Mouse (Mus musculus) megakaryocyte progenitor cell, adult 5-6 weeks (primary cell): ENCODE results near the gene Vgll4. TPM values are rescaled to one million over a fixed set of nuclear protein-coding genes. Genes with fewer than 3 reads are reported as not detected.
A peak's percentile ranks its signal among the peaks of the same experiment; 100 is the strongest.

ENCODE experiments used
- ATAC-seq: replicated peaks from 2 replicates; pipeline ENCODE4 v1.8.0; 2016; ENCODE audit warnings: mild to moderate bottlenecking, moderate TSS enrichment, inconsistent platforms; ENCODE audit not compliant: poor library complexity
- total RNA-seq, 2 experiments: library from RNA; stranded (forward) in 1 of 2; stranded (reverse) in 1 of 2; fragments of 157-497, 149-512 nt in 1 of 2; fragments of 200-1000 nt in 1 of 2; gene quantifications; 2 replicates each; pipeline versions ENCODE4 v1.2.3 to v1.2.4; 2015 to 2017

Vgll4 gene
- total RNA-seq, 2 experiments from 2014 or later, result 14.0 to 23.1 TPM

DNA sequence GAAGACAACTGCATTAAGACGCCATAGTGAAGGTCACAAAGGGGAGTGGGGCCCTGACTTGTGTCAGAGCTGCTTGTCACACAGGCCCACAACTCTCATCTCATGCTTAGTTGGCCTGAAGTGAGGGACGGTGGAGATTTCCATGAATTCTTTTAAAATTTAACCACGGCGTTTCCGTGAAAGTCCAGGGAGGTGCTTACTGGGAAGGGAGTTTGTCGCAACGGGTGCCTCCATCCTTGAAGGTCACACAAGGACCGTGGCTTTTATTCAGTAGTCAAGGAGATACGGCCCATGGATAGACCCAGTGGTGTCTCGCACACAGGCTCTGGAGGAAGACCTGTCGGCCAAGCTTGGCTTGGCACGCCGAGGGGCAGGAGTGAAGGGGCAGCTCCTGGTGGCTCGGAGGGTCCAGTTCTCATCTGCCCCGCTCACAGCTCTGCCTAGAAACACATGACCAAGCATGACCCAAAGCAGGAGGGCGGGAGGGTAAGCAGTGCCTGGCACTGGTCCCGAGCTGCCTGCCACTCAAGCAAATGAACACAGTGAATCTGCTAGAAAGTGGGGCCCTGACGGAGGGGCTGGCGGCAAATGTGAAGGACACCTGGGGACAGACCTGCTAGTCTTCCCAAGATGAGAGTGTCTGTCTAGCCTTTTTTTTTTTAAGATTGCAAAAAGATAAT, 90.8 kb downstream of the Vgll4 start:
- no peak for ATAC-seq

DNA sequence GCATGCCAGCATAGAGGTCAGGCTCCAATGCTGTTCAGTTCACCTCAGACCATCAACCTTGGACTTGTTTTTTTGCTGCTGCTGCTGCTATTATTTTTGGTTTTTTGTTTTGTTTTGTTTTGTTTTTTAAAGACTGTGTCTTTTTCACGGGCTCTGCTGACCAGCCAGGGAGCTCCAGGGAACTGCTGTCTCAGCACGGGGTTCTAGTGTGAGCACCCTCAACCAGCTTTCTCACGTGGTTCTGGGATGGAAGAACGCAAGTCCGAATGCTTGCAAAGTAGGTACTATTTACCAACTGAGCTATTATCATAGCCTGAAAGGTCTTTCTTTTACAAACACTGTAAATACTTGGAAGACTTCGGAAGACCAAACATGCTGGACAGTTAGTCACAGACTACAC, 93.2 kb downstream of the Vgll4 start:
- ATAC-seq, result no peak

DNA sequence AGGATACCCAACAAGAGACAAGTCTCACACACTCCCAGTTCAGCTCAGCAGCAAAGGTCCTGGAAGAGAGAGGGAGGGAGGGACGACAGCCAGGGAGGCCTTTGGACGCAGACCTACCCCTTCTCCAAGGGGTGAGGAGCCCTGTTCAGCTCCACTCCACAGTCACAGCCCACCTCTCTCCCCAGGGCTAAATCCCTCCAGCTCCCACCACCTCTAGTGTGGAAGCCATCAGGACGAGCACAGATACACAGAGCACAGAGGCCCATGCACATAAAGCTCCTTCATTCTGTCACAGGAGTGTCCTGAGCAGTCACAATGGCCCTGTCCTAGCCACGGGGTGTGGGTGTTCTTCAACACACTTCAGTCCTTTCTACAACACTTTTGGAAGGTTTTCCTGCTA, 93.8 kb downstream of the Vgll4 start:
- ATAC-seq, result no peak

DNA sequence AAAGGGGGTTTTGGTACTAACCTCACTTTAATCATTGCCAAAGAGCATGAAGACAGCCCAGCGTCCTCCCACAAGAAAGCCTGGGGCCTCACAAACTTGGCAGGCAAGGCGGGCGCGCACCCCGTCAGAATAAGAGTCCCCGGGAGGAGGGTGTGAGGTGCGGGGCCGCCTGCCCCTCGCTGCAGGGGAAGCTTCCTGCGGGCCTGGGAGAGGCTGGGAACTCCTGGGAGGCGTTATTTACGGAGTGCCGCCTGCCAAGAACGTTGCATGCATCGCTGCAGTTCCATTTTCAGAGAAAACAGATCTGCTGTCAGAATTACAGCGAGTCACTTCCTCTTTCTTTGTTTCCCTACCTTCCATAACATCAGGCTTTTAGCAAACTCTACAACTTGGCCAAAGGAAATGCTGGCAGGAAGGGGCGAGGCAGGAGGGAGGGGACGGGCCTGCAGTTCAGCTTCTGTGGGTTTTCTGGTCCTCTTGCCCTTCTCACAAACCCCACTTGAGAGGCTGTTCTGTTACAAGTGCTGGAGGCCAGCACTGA, 94.7 kb downstream of the Vgll4 start:
- peak; percentile 77 for ATAC-seq

DNA sequence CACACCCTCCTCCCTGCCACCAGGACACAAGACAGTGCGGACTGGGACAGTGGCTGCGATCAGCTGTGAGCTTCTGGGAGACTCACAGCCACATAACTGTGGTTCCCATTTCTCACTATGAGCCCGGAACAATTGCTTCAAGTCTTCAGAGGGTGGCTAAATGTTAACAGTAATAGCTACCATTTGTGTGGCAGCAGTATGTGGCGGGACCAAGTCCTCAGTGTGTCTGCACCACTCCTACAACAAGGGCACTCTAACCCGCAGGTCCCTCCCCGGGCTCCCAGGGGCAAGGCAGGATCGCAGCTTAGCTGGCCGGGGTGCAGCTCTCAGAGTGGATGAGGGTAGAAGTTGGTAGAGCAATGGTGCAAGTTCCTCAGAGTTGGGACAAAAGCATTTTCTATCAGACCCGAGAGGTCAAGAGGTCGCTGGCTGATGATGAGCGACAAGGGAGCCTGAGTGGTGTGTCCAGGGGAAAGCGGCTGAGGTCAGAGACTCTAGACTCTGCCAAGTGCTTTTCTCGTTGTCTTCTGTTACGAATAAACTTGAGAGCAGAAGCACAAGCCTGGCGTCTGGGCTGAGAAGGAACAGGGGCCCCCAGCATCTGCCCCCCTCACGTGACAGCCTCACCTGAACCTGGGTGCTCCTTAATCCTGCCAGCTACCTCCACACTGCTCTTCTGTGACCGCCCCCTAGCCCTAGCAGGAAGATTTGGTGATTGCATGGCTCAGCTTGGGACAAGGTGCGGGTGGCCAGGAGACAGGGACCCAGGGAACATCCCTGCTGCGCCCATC, 95.5 kb downstream of the Vgll4 start:
- ATAC-seq, result peak; percentile 18

DNA sequence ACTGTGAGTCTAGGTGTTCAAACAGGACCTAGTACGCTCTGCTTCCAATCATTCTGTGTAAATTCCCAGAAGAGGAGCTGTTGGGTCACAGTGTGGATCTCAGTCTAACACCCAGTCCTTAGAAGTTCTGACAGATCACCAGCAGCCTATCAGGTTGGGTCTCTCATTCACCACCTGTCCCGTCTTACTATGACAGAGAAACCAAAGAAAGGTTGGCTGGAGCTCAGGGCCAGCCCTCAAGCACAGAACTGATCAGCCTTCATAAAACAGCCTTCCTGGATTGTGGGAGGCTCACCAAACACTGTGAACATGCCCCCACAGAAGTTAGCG, 96.0 kb downstream of the Vgll4 start:
- no peak for ATAC-seq

DNA sequence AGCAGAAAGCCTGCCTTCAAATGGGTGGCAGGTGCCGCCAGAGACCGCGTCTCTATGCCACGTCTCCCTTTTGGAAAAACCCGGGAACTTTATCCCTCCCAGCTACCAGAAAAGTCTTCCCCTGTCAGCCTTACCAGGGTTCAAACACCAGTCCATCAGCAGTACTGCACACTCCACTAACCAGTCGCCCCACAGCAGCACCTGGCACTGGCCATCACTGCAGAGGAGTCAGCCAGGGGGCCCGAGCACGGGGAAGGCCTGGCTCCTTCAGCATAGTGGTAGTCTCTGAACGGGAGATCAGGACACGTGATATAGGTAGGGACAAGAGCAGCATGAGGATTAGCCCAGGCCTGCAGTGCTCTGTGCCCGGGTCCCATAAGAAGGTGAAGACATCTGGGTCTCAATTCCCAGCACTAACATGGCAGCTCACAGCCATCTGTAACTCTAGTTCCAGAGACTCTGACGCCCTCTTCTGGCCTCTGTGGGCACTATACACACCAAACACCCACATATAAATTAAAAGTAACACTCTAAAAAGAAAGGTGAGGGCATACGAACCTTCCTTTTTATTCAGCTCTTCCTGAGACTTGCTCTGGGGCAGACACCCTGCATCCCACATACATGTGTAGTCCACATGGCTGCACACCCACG, 98.7 kb downstream of the Vgll4 start:
- no peak for ATAC-seq

DNA sequence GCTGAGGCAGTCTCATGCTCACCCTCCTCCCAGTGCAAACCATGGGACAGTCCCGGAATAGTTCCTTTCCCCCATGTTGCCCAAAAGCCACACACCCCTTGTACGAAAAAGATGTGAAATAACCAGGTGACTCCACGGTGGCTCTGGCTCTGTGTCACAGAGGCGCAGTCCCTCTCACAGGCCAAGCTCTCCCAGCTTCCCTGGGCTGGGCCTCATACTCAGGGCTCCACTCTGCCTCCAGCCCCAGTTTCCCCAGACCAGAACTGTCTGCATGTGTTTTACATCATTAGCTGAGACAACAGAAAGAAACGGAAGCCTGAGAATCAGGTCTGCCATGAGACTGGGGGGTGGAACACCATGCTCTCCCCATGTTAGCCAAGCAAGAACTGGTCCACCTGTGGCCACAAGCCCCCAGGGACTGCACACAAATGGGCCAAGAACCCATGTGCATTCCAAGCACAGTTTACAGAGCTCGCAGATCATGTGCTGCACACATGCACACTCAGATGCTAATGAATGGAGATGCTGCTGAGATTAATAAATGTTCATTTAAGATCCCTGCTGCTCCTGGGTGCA, 100.2 kb downstream of the Vgll4 start:
- no peak for ATAC-seq

DNA sequence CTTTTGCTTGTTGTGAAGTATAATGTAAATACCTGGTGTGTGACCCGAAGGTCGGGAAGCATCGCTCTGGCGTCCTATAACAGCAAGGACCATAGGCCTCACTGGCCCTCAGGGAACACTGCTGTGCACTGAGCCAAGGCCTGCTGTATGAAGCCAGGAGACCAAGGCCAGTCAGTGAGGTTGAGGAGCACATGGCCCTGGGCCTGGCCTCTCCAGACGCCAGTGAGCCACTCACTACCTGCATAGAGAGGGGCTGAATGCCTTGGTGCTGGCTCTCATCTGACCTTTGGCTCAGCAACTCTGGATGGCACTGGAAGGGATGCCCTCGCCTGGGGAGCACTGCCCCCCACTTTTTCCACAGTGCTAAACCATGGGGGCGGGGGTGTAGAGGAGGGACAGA, 101.1 kb downstream of the Vgll4 start:
- ATAC-seq, result no peak

DNA sequence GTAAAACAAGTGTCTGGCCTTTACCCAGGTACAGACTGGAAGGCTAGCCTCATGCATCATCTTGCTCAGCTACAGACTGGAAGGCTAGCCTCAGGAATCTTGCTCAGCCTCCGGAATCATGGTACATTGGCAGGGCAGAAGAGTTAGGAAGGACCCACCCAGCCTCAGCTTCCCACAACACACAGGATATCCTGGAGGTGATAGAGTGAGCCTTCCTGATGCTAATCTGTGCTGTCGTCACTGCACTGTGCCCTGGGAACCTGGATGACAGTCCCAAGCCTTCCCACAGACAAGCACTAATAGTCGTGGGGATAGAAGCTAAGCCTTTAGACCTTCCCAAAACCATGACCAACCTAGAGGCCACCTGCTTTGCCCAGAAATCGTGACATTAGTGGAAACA, 103.2 kb downstream of the Vgll4 start:
- no peak for ATAC-seq

DNA sequence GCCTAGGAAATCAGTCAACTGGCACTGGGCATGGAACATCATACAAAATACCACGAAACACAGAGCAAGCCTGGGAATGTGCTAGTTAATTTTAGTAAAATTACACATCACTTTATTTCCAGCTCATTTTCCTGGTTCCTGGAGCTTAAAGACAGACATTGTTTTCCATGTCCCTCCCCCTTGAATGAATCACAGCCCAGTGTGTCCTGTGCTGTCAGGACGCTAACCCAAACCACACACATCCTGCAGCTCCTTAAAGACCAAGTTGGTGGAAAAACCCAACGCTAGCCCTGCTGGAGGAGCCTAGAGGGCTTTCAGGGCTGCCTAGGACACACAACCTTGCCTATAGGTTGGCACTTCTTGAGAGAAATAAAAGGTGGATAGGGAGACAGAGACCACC, 103.7 kb downstream of the Vgll4 start:
- ATAC-seq, result no peak

DNA sequence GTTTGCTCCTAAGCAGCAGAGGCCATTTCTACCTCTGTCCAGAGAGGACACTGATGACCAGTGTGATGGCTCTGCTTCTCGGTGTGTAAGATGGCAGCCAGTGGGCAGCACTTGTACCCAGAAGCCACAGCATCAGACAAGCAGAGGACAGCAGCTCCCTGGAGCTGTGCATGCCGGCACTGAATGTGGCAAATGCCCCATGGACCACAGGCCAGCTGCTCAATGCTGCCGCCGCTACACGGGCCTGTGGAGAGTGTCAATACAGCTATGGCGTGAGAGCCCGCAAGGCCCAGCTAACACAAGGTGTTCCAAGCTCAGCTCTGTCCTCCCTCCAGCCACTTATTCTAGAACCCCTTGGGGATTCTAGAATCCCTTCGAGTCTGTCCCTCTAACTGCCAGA, 105.4 kb downstream of the Vgll4 start:
- ATAC-seq, result no peak

DNA sequence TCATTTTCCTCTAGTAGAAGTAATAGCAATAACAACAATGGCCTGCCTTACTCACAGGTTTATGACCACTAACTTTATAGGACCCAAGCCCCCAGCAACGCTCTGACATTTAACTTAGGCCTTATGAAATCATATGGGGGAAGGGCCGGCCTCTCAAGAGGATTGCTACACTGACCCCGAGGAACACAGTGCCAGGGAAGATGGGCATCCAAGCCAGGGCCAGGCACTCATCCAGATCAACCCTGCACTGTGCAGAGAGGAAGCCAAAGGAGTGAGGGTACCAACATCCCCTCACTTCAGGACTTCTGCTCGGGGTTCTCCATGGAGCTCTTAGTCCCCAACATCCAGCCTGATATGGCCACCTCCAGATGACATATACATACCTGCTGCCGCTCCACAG, 106.3 kb downstream of the Vgll4 start:
- ATAC-seq, result no peak

DNA sequence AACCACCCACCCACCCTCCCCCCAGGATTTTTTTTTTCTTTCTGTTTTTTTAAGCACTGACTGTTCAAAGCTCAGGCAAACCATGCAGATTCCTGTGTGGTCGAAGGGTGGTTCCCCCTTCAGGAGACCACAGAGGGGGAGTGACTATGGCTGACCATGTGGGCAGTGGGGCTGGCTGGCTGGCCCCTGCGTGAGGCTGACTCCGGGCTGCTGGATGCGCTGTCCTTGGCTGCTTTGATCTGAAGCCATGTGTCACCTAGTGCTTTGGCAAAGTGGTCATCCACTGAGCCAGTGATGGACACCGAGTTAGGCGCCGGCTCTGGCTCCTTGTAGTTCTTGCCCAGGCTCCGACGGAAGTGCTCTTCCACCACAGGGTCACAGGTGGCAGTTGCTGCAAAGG, 107.7 kb downstream of the Vgll4 start:
- ATAC-seq, result no peak

DNA sequence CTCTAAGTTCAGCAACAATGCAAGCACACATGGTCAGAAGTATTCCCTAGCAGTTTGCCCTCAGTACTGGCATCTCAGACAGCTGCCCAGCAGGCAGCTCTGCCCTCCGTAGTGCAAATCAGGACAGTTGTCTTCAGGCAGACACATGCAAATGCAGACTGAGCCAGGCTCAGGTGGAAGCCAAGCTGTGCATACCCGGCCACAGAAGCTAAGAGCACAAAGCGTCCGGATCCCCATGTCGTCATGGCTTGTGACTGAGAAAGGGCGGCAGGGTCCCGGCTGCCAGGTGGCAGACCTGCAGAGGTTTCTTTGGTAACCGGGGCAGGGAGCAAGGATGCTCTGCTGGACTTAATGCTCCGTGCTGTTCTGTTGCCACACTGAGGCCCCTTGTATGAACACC, 108.2 kb downstream of the Vgll4 start:
- no peak for ATAC-seq

DNA sequence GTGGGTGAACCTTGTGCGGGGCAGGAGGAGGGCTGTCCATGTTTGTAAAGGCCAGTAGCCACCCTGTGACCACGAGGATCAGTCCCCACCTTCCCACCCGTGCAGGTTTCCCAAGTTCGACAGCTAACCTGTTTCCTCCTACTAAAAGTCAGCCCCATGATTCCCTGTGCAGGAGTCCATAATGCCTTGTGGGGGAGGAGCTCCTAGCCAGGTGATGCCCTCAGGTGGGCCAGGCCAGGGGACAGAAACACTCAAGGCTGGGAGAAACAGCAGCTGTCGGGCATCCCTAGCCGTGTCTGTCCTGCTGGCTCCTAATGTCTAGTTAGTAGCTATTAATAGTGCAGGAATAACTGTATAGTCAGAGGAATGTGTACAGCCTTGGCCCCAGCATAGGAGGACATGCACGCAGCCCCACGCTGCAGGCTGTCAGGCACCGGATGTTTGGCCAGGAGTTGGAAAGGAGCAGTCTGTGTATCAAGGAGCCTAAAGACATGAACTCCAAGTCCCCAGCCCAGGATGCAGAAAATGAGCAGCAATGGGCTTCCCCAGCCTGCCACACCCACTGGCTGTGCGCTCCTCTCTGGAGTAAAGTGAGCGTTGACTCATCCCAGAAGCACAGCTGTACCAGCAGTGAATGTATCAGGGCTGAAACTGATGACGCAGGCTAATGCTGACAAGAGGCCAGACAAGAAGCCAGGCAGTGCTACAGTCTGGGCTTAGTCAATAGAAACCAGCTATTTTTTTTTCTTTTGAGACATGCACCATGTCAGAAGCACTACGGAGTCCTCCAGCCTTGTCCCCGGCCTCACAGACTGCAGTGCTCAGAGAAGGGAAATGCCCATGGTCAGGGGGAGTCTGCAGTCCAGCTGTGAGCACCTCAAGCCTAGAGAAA, 108.9 kb downstream of the Vgll4 start:
- no peak for ATAC-seq

DNA sequence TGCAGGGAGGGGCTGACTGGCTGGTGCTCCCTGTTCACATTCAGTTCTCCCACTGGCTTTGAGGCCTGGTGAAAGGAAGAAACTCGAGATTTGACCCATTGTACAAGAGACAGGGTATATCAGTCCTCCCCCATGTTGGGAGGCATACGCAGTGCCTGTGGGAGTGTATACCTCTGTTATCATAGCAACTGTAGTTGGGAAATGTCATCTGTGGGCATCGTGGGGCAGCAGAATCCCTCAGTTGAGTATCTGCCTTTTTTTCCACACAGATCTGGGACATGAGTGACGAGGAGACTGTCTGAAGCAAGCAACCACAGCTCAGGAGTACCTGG, 111.1 kb downstream of the Vgll4 start:
- no peak for ATAC-seq

DNA sequence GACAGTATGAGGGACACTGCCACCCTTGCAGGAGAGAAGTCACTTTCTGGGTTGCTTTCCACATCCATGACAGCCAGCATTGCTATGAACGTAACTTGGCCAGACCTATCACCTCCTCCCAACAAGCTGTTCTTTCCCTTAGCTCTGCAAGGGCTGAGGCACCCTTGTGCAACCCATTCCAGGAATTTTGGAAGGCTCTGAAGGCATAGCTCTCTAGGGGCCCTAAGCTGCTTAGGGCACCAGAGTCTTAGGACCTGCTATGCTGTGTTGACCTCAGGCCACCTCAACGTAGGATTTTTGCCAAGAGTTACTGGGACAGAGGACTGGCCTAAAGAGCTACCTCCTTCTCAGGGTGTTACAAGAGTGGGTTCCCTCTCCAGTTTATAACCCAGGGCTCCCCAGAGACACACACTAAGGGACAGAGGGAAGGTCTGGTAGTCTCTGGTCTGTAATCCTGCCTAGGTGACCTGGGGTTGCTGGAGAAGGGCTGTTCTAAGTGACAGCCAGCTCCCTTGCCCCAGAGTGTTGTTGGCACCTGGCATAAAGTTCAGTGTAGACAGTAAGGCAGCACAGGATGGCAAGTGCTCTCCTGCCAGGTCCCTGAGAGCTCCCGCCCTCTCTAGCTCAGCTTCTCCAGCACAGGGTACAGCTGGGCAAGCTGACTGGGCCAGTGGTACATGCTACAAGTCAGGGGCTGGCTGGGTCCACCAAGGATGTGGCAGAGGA, 111.6 kb downstream of the Vgll4 start:
- ATAC-seq, result no peak

DNA sequence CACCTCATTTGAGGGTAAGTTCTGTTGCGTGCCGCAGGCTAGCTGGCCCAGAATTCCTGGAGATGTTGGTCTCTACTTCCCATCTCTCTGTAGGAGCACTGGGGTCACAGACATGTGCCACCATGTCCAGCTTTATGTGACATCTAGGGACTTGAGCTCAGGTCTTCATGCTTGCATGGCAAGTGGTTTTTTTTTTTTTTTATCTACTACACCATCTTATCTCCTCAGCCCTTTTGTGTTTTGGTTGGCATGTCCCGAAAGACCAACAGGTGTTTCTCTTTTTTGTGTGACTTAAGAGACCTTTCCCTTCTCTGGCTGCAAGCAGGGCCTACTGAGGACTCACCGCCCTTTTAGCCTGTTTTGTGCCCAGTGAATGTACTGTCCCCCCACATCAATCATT, 113.3 kb downstream of the Vgll4 start:
- no peak for ATAC-seq

DNA sequence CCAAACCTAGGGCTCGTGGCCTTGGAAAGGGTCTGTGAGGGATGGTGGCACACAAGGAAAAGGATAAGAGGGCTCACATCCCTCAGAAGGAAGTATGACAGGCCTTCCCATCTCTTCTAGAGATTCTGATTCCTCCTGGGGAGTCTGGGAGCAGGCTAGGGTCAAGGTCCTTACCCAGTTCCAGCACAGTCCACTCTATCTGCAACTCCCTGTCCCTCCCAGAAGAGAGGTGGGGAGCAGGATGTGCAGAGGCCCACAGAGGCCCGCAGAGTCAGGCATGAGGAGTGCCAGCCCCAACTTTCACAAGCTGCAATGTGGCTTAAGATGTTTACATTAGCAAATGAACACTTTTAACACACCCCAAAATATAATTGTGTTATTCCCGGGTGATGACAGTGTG, 114.2 kb downstream of the Vgll4 start:
- no peak for ATAC-seq
